Mouse (Mus musculus) adrenal gland, postnatal 14 days (tissue): Measurements from ENCODE around the gene Mrgprb8. TPM values are rescaled to one million over a fixed set of nuclear protein-coding genes. Genes with fewer than 3 reads are reported as not detected.
"Not testable (repeated sequence)": the region's sequence is repeated elsewhere in the genome, so short reads cannot be mapped to it uniquely, and the experiment has no call there.

Source experiments
- DNase-seq: peaks from one replicate; pipeline ENCODE4 v3.0.0; 2021; ENCODE audit warnings: mixed read lengths
- long read RNA-seq, 2 experiments: library from polyadenylated mRNA; stranded (forward); transcript quantifications; one replicate each; pipeline ENCODE4 v2.0.0; 2021
- total RNA-seq: library from RNA; stranded (reverse); gene quantifications from 2 replicates; pipeline ENCODE4 v1.2.3, GENCODE M21; 2021

Gene Mrgprb8
- total RNA-seq = not detected in 2 replicates
- long read RNA-seq, experiment 1 = 0 reads
- long read RNA-seq, experiment 2 = 0 reads

GRCm38 (mm10) chr7:48388226-48388625, at the start of gene Mrgprb8:
Mrgprb8 (plus strand) TSS chr7:48388526.
- no peak for DNase-seq

DNA sequence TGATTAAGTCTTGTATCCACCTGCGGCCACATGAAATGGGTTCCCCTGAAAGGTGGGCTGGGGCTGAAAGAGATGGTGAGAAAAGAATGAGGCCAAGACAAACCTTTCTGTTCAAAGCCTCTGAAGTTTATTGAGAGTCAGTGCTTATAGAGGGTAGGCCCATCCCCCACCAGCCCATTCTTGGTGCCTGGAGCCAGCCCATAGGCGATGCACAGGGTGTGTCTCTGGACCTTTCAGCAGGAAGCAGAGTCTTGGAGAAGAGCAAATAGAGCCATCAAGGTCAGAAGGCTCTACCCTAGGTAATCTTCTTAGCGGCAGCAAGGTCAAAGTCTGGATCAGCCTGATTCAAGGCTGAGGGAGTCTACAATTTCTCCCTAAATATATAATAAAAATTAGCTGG, 47.6 kb downstream of the Mrgprb8 start:
- DNase-seq = not testable (repeated sequence)

DNA sequence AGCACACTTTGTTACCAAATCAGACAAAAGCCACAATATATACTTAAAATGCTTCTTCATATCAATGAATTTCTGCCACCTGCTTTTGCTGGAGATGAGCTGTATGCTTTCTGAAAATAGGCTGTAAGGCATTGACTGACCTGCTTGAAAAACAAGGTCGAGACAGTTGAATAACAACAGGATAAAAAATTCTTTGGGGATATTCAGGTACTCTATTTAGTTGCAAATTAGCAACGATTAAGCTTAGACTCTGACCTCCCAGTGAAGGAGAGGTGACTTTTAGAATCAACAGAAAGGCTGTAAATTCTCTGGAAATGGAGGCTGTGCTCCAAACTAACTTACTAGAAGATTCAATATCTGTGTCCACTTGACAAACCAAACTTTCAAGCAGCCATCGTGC, 48.3 kb downstream of the Mrgprb8 start:
- DNase-seq = no peak

Other genes with a start within 250 kb of the Mrgprb8 start
- gene Mrgprb5, start 219.5 kb upstream of the Mrgprb8 start, total RNA-seq = not detected in 2 replicates
- not detected in 2 replicates for gene Mrgprb4, start 189.2 kb upstream of the Mrgprb8 start, total RNA-seq
- gene Mrgprb1, start 67.8 kb downstream of the Mrgprb8 start, total RNA-seq = 0.11 and 0.30 TPM in 2 replicates
- not detected in 2 replicates for gene Mrgprx2, start 110.8 kb downstream of the Mrgprb8 start, total RNA-seq
- 0.22 TPM in 1 of 2 replicates, not detected in the other for gene Mrgprb2, start 169.6 kb downstream of the Mrgprb8 start, total RNA-seq